Mouse (Mus musculus) hindbrain, embryonic 12.5 days (tissue): ENCODE measurements around the gene Foxp1. TPM values are rescaled to one million over a fixed set of nuclear protein-coding genes. Genes with fewer than 3 reads are reported as not detected.

Source experiments
- ATAC-seq: fragments of 200-750 bp; cut with Nextera tagmentation; 2 replicates; pipeline ENCODE4 v1.8.0; 2017; ENCODE audit warnings: moderate TSS enrichment; ENCODE audit not compliant: low FRiP score
- H3K27ac ChIP-seq: fragments of 300-500 bp; sonication (generic); 2 replicates; pipeline ENCODE4 v1.5.1; 2016; ENCODE audit warnings: mild to moderate bottlenecking
- H3K27me3 ChIP-seq: fragments of 300-500 bp; sonication (generic); 2 replicates; pipeline ENCODE4 v1.6.1; 2016; ENCODE audit warnings: mild to moderate bottlenecking
- H3K36me3 ChIP-seq: fragments of 300-500 bp; sonication (generic); 2 replicates; pipeline ENCODE4 v1.6.1; 2016; ENCODE audit warnings: mild to moderate bottlenecking
- H3K4me1 ChIP-seq: fragments of 300-500 bp; sonication (generic); 2 replicates; pipeline ENCODE4 v1.6.1; 2016
- H3K4me2 ChIP-seq: fragments of 300-500 bp; sonication (generic); replicated peaks from 2 replicates; pipeline ENCODE4 v1.6.1; 2016; ENCODE audit warnings: mild to moderate bottlenecking
- H3K4me3 ChIP-seq: fragments of 300-500 bp; sonication (generic); 2 replicates; pipeline ENCODE4 v1.5.1; 2016; ENCODE audit warnings: mild to moderate bottlenecking
- H3K9ac ChIP-seq: fragments of 300-500 bp; sonication (generic); 2 replicates; pipeline ENCODE4 v1.6.1; 2016; ENCODE audit warnings: mild to moderate bottlenecking, moderate library complexity
- H3K9me3 ChIP-seq: fragments of 300-500 bp; sonication (generic); replicated peaks from 2 replicates; pipeline ENCODE4 v1.6.1; 2016; ENCODE audit warnings: mild to moderate bottlenecking
- WGBS: fragments of 180-500 bp; shearing (Covaris S2); methylation state at CpG from one replicate; pipeline ENCODE4 v1.1.7; 2016; 5-methylcytosine and 5-hydroxymethylcytosine counted together
- polyA plus RNA-seq: library from polyadenylated mRNA; unstranded; fragments of >200 nt; fragmentation: Nextera tagmentation; extraction: Ambion mirVana; gene quantifications from 2 replicates; pipeline ENCODE4 v1.2.1, GENCODE M21; 2016

Foxp1 gene
- polyA plus RNA-seq, 1 experiment from 2014 or later = 87.6 TPM

- H3K4me1 ChIP-seq = peaks cover 42% of the 10 kb centered on the region
- H3K9ac ChIP-seq = no peak overlapping the region
- no peaks in the 10 kb centered on the region for H3K36me3 ChIP-seq
- H3K4me2 ChIP-seq = no peak overlapping the region
- H3K9me3 ChIP-seq = no peaks in the 10 kb centered on the region
- no peak overlapping the region for H3K4me3 ChIP-seq
- no peak overlapping the region for H3K27ac ChIP-seq
- ATAC-seq = no peak
- WGBS = 61% methylated on average over 7 of the region's 7 CpGs
- no peaks in the 10 kb centered on the region; the same call in 1 of the 2 replicates for H3K27me3 ChIP-seq
These were observed 425.8 kb downstream of the Foxp1 start for GRCm38 (mm10) chr6:99096776-99097166.

- no peak overlapping the region for H3K27ac ChIP-seq
- no peak for ATAC-seq
- peak overlapping the region; percentile 33 for H3K4me2 ChIP-seq
- no peak overlapping the region for H3K9ac ChIP-seq
- H3K4me3 ChIP-seq = no peak overlapping the region
- H3K36me3 ChIP-seq = no peaks in the 10 kb centered on the region
- H3K9me3 ChIP-seq = no peaks in the 10 kb centered on the region
- no peaks in the 10 kb centered on the region; the same call in 1 of the 2 replicates for H3K27me3 ChIP-seq
- peaks cover 36% of the 10 kb centered on the region for H3K4me1 ChIP-seq
- 25% methylated on average over 12 of the region's 12 CpGs for WGBS
These were observed 426.3 kb downstream of the Foxp1 start for GRCm38 (mm10) chr6:99096105-99096775.

- 26% methylated on average over 18 of the region's 18 CpGs for WGBS
- Histone ChIP-seq H3K27me3 (no peaks in the 10 kb centered on the region; the same call in 1 of the 2 replicates), H3K4me1 (peaks cover 36% of the 10 kb centered on the region), H3K9me3 (no peaks in the 10 kb centered on the region), H3K9ac (no peak overlapping the region), H3K4me3 (no peak overlapping the region), H3K4me2 (peak overlapping the region; percentile 33), H3K36me3 (no peaks in the 10 kb centered on the region), H3K27ac (no peak overlapping the region)
- no peak for ATAC-seq
These were observed 427.1 kb downstream of the Foxp1 start for GRCm38 (mm10) chr6:99095185-99096104.

GRCm38 (mm10) chr6:99094339-99094989 lies 428.1 kb downstream of the Foxp1 start:
- WGBS = 22% methylated on average over 10 of the region's 10 CpGs
- Histone ChIP-seq H3K36me3 (no peaks in the 10 kb centered on the region), H3K9ac (no peak overlapping the region), H3K4me2 (no peak overlapping the region), H3K27ac (0 out of 2 replicates have a peak overlapping the region, but pooled peaks have one; percentile 35), H3K4me1 (peaks cover 36% of the 10 kb centered on the region), H3K27me3 (no peaks in the 10 kb centered on the region; the same call in 1 of the 2 replicates), H3K4me3 (no peak overlapping the region), H3K9me3 (no peaks in the 10 kb centered on the region)
- no peak for ATAC-seq

GRCm38 (mm10) chr6:99093856-99094255 lies 428.7 kb downstream of the Foxp1 start:
- Histone ChIP-seq H3K36me3 (no peaks in the 10 kb centered on the region), H3K4me2 (no peak overlapping the region), H3K27me3 (no peaks in the 10 kb centered on the region; the same call in 1 of the 2 replicates), H3K4me3 (no peak overlapping the region), H3K9me3 (no peaks in the 10 kb centered on the region), H3K9ac (no peak overlapping the region), H3K27ac (no peak overlapping the region), H3K4me1 (peaks cover 36% of the 10 kb centered on the region)
- WGBS = 20% methylated on average over 2 of the region's 2 CpGs
- no peak for ATAC-seq

GRCm38 (mm10) chr6:99093208-99093607 lies 429.3 kb downstream of the Foxp1 start:
- H3K4me1 ChIP-seq = peaks cover 36% of the 10 kb centered on the region
- H3K9me3 ChIP-seq = no peaks in the 10 kb centered on the region
- no peak for ATAC-seq
- H3K27ac ChIP-seq = no peak overlapping the region
- no peak overlapping the region for H3K9ac ChIP-seq
- no peak overlapping the region for H3K4me2 ChIP-seq
- WGBS = 67% methylated on average over 5 of the region's 5 CpGs
- H3K27me3 ChIP-seq = no peaks in the 10 kb centered on the region; the same call in 1 of the 2 replicates
- H3K36me3 ChIP-seq = no peaks in the 10 kb centered on the region
- H3K4me3 ChIP-seq = no peak overlapping the region

GRCm38 (mm10) chr6:99091799-99092198 lies 430.7 kb downstream of the Foxp1 start:
- Histone ChIP-seq H3K4me1 (peaks cover 28% of the 10 kb centered on the region), H3K9ac (no peak overlapping the region), H3K4me2 (no peak overlapping the region), H3K27me3 (no peaks in the 10 kb centered on the region; the same call in 1 of the 2 replicates), H3K36me3 (no peaks in the 10 kb centered on the region), H3K4me3 (no peak overlapping the region), H3K9me3 (no peaks in the 10 kb centered on the region), H3K27ac (no peak overlapping the region)
- ATAC-seq = no peak
- 79% methylated on average over 2 of the region's 2 CpGs for WGBS

GRCm38 (mm10) chr6:99087598-99087997 lies 434.9 kb downstream of the Foxp1 start:
- no peak overlapping the region for H3K27ac ChIP-seq
- no peaks in the 10 kb centered on the region for H3K36me3 ChIP-seq
- H3K4me1 ChIP-seq = no peaks in the 10 kb centered on the region
- WGBS = 79% methylated on average over 7 of the region's 7 CpGs
- H3K9me3 ChIP-seq = no peaks in the 10 kb centered on the region
- H3K4me3 ChIP-seq = no peak overlapping the region
- H3K9ac ChIP-seq = no peak overlapping the region
- no peaks in the 10 kb centered on the region for H3K27me3 ChIP-seq
- ATAC-seq = no peak
- H3K4me2 ChIP-seq = no peak overlapping the region

GRCm38 (mm10) chr6:99084956-99085355 lies 437.6 kb downstream of the Foxp1 start:
- ATAC-seq = no peak
- H3K4me2 ChIP-seq = no peak overlapping the region
- no peak overlapping the region for H3K27ac ChIP-seq
- no peaks in the 10 kb centered on the region for H3K9me3 ChIP-seq
- H3K36me3 ChIP-seq = no peaks in the 10 kb centered on the region
- no peak overlapping the region for H3K4me3 ChIP-seq
- 93% methylated on average over 4 of the region's 4 CpGs for WGBS
- 0 out of 2 replicates have a peak, but pooled peaks cover 2% of the 10 kb centered on the region for H3K4me1 ChIP-seq
- no peak overlapping the region for H3K9ac ChIP-seq
- H3K27me3 ChIP-seq = no peaks in the 10 kb centered on the region

GRCm38 (mm10) chr6:99081259-99081658 lies 441.3 kb downstream of the Foxp1 start:
- 57% methylated on average over 5 of the region's 5 CpGs for WGBS
- Histone ChIP-seq H3K36me3 (no peaks in the 10 kb centered on the region), H3K27ac (no peak overlapping the region), H3K4me3 (no peak overlapping the region), H3K27me3 (no peaks in the 10 kb centered on the region), H3K9ac (no peak overlapping the region), H3K4me1 (peaks cover 7% of the 10 kb centered on the region; the same call in 1 of the 2 replicates), H3K9me3 (no peaks in the 10 kb centered on the region), H3K4me2 (no peak overlapping the region)
- ATAC-seq = no peak

- no peaks in the 10 kb centered on the region for H3K27me3 ChIP-seq
- no peak overlapping the region for H3K27ac ChIP-seq
- no peak overlapping the region for H3K9ac ChIP-seq
- no peak overlapping the region for H3K4me3 ChIP-seq
- 40% methylated on average over 10 of the region's 10 CpGs for WGBS
- H3K9me3 ChIP-seq = no peaks in the 10 kb centered on the region
- peaks cover 7% of the 10 kb centered on the region; the same call in 1 of the 2 replicates for H3K4me1 ChIP-seq
- no peak overlapping the region for H3K4me2 ChIP-seq
- H3K36me3 ChIP-seq = peaks cover 8% of the 10 kb centered on the region
- no peak for ATAC-seq
These were observed 443.3 kb downstream of the Foxp1 start for GRCm38 (mm10) chr6:99079041-99079835.
